Mouse (Mus musculus) megakaryocyte, embryonic 14.5 days (primary cell): ENCODE measurements around the gene Cant1.

Experiments used
- FLI1 ChIP-seq: IDR thresholded peaks from 2 replicates; pipeline ENCODE4 v1.6.1; 2012; ENCODE audit warnings: low read length, inconsistent platforms, mixed read lengths
- GATA1 ChIP-seq: IDR thresholded peaks from 3 replicates; pipeline ENCODE4 v1.6.1; 2012; ENCODE audit warnings: mixed read lengths, low read length, inconsistent platforms, borderline replicate concordance

DNA sequence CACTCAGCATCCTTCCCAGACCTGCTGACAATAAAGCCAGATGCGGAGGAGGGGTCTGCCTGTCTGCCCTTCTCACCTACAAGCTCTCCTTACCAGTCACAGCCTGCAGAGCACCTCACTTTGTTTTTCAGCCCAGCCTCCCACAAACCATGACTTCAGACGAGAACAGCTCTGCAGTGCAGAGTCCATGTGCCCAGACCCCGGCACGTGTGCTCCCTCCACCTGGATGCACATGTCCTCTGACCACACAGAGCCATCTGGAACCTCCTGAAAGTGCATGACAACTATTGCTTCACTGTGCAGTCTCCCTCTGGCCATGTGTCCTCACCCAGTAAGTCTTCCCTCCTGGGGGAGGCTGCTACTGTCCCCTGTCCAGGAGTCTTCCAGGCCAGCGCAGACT is 4.6 kb downstream of the Cant1 start:
- TF ChIP-seq GATA1, result no peak
- TF ChIP-seq FLI1, result no peak
